Mouse (Mus musculus): ENCODE results near the gene Pnmal2. TPM values are rescaled to one million over a fixed set of nuclear protein-coding genes. Genes with fewer than 3 reads are reported as not detected.
A peak's percentile ranks its signal among the peaks of the same experiment; 100 is the strongest.
"Not testable (repeated sequence)": the region's sequence is repeated elsewhere in the genome, so short reads cannot be mapped to it uniquely, and the experiment has no call there.

The Pnmal2 gene
- total and polyA plus RNA-seq, 3 experiments: 10.9 to 47.9 (median 19.7) TPM

- DNase-seq: no peak
Observed at GRCm38 (mm10) chr7:16944808-16945315, 380 bp downstream of the Pnmal2 start.

- peak; percentile 9 for DNase-seq
Observed at GRCm38 (mm10) chr7:16945419-16945818, 937 bp downstream of the Pnmal2 start.

- DNase-seq: peak; percentile 25
Observed at GRCm38 (mm10) chr7:16946441-16947348, 2.2 kb downstream of the Pnmal2 start.

GRCm38 (mm10) chr7:16947349-16947895 lies 2.9 kb downstream of the Pnmal2 start:
- no peak for DNase-seq

- DNase-seq: peak; percentile 56
Observed at GRCm38 (mm10) chr7:16947959-16948361, 3.5 kb downstream of the Pnmal2 start.

GRCm38 (mm10) chr7:16948923-16949458 lies 4.5 kb downstream of the Pnmal2 start:
- DNase-seq: no peak

GRCm38 (mm10) chr7:16949908-16950841 lies 5.7 kb downstream of the Pnmal2 start:
- peak; percentile 84 for DNase-seq

- DNase-seq: peak; percentile 86
Observed at GRCm38 (mm10) chr7:16950861-16951635, 6.6 kb downstream of the Pnmal2 start.

GRCm38 (mm10) chr7:16953776-16954175 lies 9.3 kb downstream of the Pnmal2 start:
- DNase-seq: not testable (repeated sequence)

- no peak for DNase-seq
Observed at GRCm38 (mm10) chr7:16955712-16956111, 11.2 kb downstream of the Pnmal2 start.

- no peak for DNase-seq
Observed at GRCm38 (mm10) chr7:16956410-16957265, 12.2 kb downstream of the Pnmal2 start.

- peak; percentile 83 for DNase-seq
Observed at GRCm38 (mm10) chr7:16959539-16960187, 15.2 kb downstream of the Pnmal2 start, which contains the start of gene Pnmal1. Pnmal1 (plus strand) TSS chr7:16959679.

GRCm38 (mm10) chr7:16961678-16962077 lies 17.2 kb downstream of the Pnmal2 start:
- DNase-seq: no peak

- no peak for DNase-seq
Observed at GRCm38 (mm10) chr7:16968414-16968813, 23.9 kb downstream of the Pnmal2 start.

GRCm38 (mm10) chr7:16971160-16971559 lies 26.7 kb downstream of the Pnmal2 start:
- no peak for DNase-seq

- DNase-seq: peak; percentile 70
Observed at GRCm38 (mm10) chr7:16974018-16974417, 29.5 kb downstream of the Pnmal2 start.

- no peak for DNase-seq
Observed at GRCm38 (mm10) chr7:16976298-16976697, 31.8 kb downstream of the Pnmal2 start.

- no peak for DNase-seq
Observed at GRCm38 (mm10) chr7:16978173-16978572, 33.7 kb downstream of the Pnmal2 start.

- no peak for DNase-seq
Observed at GRCm38 (mm10) chr7:16978593-16978992, 34.1 kb downstream of the Pnmal2 start.
